Mouse (Mus musculus): Measurements from ENCODE around the gene Car11.
A peak's percentile ranks its signal among the peaks of the same experiment; 100 is the strongest.
"Not testable (repeated sequence)": the region's sequence is repeated elsewhere in the genome, so short reads cannot be mapped to it uniquely, and the experiment has no call there.

The Car11 gene

GRCm38 (mm10) chr7:45699523-45700141, at the start of gene Car11:
TSS of gene Car11 (plus strand) at chr7:45699843.
- peak; percentile 53 to 56 for DNase-seq (ENCODE audit: low spot score in 2 of 2)

- not testable (repeated sequence) for DNase-seq (ENCODE audit: low spot score in 2 of 2)
These were observed 49.2 kb upstream of the Car11 start for GRCm38 (mm10) chr7:45650484-45650883.

- DNase-seq (ENCODE audit: low spot score in 2 of 2) = no peak
These were observed 45.1 kb upstream of the Car11 start for GRCm38 (mm10) chr7:45654424-45655047.

GRCm38 (mm10) chr7:45660746-45661478, 38.7 kb upstream of the Car11 start:
- DNase-seq (ENCODE audit: low spot score in 2 of 2) = no peak

- DNase-seq (ENCODE audit: low spot score in 2 of 2) = not testable (repeated sequence)
These were observed 37.9 kb upstream of the Car11 start for GRCm38 (mm10) chr7:45661702-45662101.

GRCm38 (mm10) chr7:45665303-45666138, 34.1 kb upstream of the Car11 start:
- no peak for DNase-seq (ENCODE audit: low spot score in 2 of 2)

- DNase-seq (ENCODE audit: low spot score in 2 of 2) = no peak
These were observed 33.5 kb upstream of the Car11 start, which contains the start of gene Fut2 for GRCm38 (mm10) chr7:45666161-45666560. TSS of gene Fut2 (minus strand) at chr7:45666394.

GRCm38 (mm10) chr7:45667761-45668160, 31.9 kb upstream of the Car11 start:
- no peak for DNase-seq (ENCODE audit: low spot score in 2 of 2)

- no peak for DNase-seq (ENCODE audit: low spot score in 2 of 2)
These were observed 30.7 kb upstream of the Car11 start for GRCm38 (mm10) chr7:45668921-45669320.

- no peak for DNase-seq (ENCODE audit: low spot score in 2 of 2)
These were observed 21.9 kb upstream of the Car11 start for GRCm38 (mm10) chr7:45677627-45678295.

- DNase-seq (ENCODE audit: low spot score in 2 of 2) = no peak
These were observed 21.1 kb upstream of the Car11 start for GRCm38 (mm10) chr7:45678513-45678912.

GRCm38 (mm10) chr7:45679966-45680621, 19.5 kb upstream of the Car11 start:
- no peak for DNase-seq (ENCODE audit: low spot score in 2 of 2)

GRCm38 (mm10) chr7:45681046-45681736, 18.5 kb upstream of the Car11 start:
- DNase-seq (ENCODE audit: low spot score in 2 of 2) = no peak

GRCm38 (mm10) chr7:45682144-45683126, 17.2 kb upstream of the Car11 start:
- DNase-seq (ENCODE audit: low spot score in 2 of 2) = peak in 1 of 2 experiments; percentile 83

GRCm38 (mm10) chr7:45683396-45684050, 16.1 kb upstream of the Car11 start, which contains the start of gene Ntn5:
TSS of gene Ntn5 (plus strand) at chr7:45684022.
- no peak for DNase-seq (ENCODE audit: low spot score in 2 of 2)

GRCm38 (mm10) chr7:45685811-45686210, 13.8 kb upstream of the Car11 start:
- DNase-seq (ENCODE audit: low spot score in 2 of 2) = no peak

GRCm38 (mm10) chr7:45686841-45687240, 12.8 kb upstream of the Car11 start:
- DNase-seq (ENCODE audit: low spot score in 2 of 2) = no peak

GRCm38 (mm10) chr7:45689099-45689498, 10.5 kb upstream of the Car11 start:
- DNase-seq (ENCODE audit: low spot score in 2 of 2) = no peak
